Mouse (Mus musculus): ENCODE data around the gene Mettl8.
A peak's percentile ranks its signal among the peaks of the same experiment; 100 is the strongest.

Mettl8 gene

DNA sequence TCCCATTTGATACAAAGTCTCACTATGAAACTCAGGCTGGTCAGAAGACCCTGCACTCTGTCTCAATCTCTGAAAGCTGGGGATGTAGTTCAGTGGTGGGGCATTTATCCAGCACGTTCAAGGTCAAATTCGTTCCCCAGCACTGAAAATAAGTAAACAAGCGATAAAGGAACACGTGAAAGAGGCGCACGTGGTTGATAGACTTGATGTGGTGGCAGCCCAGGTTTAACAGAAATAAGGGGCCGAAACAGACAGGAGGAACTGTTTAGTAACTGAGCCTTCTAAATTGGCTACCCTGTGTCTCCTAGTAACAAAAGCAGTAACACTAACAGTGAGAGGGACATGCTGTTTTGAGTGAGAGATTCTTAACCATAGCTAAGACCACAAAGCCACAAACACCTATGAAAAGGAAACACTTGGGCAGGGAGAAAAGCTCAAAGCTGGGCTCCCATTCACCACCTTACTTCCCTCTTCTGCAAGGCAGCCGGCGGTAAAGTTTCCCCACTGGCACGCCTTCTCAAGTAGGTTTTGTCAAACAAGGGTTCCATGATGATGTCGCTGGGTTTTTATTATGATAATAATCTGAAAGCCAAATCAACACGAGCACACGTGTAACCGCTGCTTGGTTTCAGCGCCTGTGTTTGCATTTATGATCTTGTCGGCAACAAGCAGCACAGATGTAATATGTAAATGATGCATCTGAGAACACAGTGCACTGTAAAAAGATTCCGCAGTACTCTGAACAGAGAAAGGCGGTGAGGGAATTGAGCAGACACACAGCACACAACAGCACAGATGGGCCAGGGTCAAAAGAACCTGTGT, 23.2 kb downstream of the Mettl8 start:
- DNase-seq: no peak

DNA sequence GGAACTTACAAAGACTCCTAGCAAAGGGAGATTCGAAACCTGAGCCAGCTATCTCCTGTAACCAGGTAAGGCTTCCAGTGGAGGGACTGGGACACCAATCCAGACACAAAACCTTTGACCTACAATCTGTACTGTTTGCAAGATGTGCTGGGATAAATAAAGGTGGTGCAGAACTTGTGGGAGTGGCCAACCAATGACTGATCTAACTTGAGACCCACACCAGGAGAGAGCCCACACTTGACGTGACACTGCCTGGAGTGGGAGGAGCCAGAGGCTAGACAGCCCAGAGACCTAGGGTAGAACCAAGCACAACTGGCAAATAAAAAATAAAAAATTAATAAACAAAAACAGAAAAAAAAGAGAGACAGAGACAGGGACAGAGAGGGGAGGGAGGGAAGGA, 24.7 kb downstream of the Mettl8 start:
- DNase-seq: no peak

DNA sequence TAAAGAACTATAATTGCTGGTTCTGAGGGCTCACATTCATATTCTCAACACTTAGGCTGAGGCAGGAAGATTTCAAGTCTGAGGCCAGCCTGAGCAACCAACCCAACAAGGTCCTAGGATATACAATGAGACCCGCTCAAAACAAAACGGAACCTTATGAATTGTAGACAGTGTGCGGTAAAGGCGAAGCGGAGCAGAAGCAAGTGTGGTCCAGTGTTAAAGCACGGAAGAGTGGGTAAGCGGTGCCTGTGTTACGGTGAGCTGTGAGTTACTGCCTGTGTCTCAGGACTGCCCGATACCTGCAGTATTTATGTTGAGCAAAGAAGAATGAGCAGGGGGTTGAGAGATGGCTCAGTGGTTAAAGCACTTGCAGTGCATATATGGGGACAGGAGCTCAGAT, 27.8 kb downstream of the Mettl8 start:
- DNase-seq: no peak

GRCm38 (mm10) chr2:71026787-71027186, 28.6 kb downstream of the Mettl8 start:
- DNase-seq: peak in 1 of 2 experiments; percentile 10

DNA sequence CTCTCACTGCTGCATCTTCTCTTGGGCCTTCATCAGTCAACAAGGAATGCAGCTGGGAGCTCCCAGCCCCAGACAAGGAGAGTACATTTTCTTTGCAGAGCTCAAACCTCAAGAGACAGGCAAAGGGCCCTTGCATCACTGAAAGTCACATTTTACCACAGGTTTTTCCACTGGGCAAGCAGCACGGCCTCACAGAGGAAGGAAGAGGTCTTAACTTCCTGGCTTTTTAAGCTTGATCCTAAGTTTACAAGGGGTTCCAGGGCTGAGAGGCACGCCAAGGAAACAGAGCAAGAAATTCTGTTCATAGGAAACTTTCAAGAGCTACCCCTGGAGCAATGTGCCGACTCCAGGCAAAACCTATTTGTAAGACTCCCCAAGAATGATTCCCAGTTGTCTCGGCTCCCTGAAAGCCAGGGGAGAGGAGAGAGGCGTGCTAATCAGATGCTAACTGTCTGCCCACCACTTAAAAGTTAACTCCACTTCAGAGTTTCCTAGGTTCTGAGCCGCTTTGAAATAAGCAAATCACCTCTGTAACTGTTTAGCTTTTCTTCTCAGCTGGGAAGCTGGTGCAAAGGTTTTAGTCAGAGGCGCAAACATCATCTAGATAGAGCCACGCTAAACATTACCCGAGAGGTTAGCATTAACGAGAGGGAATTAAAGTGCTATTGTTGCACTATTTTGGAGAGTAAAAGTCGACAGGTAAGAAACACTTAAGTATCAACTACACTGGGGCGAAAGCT, 29.6 kb downstream of the Mettl8 start:
- DNase-seq: peak; percentile 58 to 85

GRCm38 (mm10) chr2:71023986-71024385, 31.4 kb downstream of the Mettl8 start:
- no peak for DNase-seq

DNA sequence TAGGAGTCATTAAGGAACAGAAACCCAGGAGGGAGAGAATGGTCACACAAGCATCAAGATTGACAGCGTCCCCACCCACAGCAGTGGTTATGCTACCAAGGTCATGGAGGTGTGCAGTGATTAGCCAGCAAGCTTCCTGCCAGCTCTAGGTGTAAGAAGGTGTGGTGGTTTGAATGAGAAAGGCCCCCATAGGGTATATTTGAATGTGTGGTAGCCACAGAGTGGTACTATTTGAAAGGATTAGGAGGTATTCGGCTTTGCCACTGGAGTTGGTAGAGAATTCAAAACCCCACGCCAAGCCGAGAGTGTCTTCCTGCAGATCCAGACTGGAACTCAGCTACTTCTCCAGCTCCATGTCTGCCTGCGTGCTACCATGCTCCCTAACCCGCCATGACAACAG, 32.4 kb downstream of the Mettl8 start:
- DNase-seq: no peak

DNA sequence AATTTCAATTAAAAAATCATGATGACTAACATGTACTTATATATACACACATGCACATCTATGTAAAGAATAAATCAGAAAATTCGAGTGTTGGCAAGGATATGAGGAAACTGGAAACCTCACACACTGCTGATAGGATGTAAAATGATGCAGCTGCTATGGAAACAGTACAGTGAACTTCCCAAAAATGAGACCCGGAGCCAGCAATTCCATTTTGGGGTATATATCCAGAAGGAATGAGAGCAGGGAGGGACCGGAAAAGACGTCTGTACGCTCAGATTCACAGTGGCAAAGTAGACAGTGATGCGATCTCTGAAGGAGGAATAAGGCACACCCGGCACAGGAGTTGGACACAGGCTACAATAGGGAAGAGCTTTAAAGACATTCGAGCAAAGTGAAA, 34.7 kb downstream of the Mettl8 start:
- no peak for DNase-seq

GRCm38 (mm10) chr2:71019704-71020375, 35.5 kb downstream of the Mettl8 start:
- no peak for DNase-seq

DNA sequence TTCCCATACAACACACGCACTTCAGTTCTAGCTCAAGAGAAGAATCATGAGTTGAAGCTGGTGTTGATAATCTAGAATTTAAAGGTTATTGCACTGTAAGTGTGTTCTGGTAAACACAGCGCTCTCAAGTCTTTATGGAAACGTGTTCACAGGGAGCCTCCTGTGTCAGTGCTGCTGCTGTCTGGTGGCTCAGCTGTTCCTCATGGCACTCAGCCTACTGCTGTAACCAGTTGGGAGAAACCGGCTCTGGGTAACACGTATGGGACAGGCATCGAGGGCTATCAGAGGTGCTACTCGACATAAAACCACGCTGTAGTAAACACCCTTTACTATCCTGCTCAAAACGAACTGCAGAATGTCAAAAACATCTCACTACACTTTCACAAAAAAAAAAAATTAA, 36.1 kb downstream of the Mettl8 start:
- no peak for DNase-seq

DNA sequence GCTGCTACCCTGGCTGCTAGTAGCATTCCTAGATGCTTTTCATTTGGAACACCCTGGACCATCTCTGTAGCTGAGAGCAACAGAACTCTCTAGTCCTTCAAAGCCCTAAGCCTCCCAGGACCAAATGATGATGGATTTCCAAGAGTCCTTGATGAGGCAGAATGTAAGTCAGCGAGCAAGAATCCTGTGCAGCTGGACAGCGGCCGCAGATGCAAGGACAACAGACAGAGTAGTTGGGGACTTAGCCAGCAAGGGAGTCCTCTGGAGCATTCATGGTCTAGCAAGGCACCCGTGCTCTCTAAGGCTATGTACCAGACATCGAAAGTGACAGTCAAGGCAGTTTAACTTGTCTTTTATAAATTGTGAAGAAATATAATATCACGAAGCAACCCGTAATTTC, 41.9 kb downstream of the Mettl8 start:
- no peak for DNase-seq

DNA sequence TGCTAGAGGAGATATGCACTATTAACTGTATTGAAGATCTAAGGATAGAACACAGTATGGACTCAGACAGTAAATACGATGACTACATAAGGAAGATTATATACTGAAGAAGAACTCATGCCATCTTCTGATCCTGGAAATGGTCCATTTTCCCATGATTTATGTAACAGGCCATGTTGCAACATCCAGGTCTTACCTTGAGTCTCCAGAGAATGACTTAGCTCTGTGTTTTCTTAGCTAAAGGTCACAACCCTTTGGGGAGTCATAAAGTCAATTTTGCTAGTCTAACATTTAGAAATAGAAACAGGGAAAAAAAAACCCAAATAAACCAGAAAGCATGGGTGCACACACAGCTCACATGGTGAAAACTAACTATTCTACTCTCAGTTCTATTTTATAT, 43.6 kb downstream of the Mettl8 start:
- DNase-seq: no peak

DNA sequence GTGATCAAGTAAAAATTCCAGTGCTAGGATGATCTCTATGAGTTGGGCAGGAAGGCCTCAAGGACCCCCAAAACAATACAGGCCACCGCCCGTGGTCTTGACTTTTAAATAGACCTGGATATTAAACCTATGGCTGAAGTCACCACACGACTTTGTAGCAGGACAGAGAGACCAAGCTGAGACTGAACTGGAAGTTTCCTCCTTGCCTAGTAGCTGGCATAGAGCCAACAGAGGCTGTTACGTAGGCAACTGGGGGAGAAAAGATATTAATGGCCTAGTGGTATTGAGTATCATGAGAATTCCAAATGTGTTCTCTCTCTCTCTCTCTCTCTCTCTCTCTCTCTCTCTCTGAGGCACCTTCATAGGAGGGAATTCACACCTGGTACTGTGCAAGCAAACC, 51.0 kb downstream of the Mettl8 start:
- DNase-seq: no peak

DNA sequence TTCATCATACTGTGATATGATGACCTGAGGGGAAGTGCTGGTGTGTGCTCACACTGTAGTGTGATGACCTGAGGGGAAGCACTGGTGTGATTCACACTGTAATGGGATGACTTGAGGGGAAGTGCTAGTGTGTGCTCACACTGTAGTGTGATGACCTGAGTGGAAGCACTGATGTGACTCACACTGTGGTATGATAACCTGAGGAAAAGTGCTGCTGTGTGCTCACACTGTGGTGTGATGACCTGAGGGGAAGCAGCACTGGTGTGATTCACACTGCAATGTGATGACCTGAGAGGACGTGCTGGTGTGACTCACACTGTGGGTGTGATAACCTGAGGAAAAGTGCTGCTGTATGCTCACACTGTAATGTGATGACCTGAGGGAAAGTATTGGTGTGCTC, 52.9 kb downstream of the Mettl8 start:
- DNase-seq: no peak

DNA sequence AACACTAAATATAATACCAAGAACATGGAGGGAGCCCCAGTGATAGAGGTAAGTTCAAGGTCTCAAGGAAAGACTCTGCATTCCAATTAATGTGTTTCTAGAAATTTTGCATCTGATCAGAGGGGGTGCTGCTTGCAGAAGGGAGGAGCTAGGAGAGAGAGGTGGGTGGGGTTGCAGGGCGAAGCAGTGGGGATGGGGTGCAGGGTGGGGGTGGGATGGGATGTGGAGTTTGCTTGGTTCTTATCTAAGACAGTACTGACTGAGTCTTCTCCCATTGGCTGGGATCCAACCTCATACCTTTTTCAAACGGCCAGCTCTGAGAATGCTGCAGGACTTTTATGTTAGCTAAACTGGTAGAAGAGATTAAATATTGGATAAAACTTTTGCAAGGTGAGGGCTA, 56.6 kb downstream of the Mettl8 start:
- DNase-seq: no peak

GRCm38 (mm10) chr2:70996438-70996837, 58.9 kb downstream of the Mettl8 start:
- DNase-seq: no peak

DNA sequence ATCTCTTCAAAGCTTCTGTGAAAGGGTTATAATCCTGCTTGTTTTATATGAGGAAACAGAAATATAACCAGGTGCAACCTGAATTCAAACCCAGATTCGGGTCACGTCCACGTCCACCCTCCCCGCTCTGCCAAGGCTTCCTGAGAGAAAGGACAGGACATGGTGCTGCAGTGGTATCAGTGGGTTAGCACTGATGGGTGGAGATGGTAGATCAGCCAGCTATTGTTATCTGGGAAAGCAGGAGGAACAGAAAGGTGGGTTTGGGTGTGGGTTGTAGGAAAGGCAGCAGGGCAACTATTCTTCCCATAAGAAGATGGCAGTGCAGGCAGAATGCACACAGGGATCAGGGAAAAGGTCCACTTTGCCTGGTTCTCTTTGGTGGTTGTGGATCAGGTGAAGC, 59.5 kb downstream of the Mettl8 start:
- no peak for DNase-seq

DNA sequence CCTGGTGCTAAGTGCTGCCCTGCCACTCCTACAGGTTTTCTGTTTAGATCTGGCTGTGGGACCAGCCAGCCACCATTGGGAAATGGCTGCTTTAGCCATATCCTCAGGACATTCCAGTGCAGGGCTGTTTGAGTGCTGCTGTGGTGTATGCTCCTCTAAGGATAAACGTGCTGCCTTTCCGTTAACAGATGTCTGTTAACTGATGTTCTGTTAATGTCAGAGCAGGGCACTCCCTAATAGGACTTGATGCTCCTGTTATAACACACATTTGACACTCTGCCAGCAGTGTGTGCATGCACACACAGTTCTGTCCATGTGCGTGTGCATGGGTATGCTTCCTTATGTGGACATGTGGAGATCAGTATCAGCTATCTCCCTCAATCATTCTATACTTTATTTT, 61.6 kb downstream of the Mettl8 start:
- no peak for DNase-seq

DNA sequence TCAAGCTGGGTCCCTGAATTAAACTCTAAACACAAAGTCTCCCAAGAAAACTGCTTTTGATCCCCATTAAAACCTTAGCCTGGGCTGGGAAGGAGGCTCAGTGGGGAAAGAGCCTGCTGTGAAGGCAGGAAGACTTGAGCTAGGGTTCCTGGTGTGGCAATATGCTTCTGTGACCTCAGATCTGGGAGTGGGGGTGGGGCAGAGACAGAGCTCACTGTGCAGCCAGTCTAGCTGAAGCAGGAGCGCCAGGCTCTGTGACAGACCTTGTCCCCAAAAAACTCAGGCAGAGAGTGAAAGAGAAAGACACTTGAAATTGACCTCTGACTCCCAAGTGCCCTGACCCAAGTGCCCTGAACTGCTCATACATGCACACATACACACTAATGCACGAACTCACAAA, 62.7 kb downstream of the Mettl8 start:
- DNase-seq: no peak

DNA sequence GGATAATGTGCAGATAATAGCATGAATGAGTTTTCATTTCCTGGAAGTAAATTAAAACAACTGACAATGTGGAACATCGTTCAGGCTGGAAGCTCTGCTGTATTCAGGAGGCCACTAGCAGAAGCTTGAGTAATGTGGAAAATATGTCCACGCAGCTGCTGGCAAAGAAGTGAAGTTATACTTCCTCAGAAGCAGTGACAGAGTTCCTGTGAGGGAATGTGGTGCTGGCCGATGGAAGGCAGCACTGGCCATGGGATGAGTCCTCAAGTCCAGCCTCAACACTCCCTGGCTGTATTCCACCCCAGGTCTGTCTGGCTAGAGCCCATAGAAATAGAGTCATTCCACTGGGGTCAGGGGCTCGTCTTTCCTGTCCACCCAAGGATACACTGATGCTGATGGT, 65.2 kb downstream of the Mettl8 start:
- DNase-seq: no peak

DNA sequence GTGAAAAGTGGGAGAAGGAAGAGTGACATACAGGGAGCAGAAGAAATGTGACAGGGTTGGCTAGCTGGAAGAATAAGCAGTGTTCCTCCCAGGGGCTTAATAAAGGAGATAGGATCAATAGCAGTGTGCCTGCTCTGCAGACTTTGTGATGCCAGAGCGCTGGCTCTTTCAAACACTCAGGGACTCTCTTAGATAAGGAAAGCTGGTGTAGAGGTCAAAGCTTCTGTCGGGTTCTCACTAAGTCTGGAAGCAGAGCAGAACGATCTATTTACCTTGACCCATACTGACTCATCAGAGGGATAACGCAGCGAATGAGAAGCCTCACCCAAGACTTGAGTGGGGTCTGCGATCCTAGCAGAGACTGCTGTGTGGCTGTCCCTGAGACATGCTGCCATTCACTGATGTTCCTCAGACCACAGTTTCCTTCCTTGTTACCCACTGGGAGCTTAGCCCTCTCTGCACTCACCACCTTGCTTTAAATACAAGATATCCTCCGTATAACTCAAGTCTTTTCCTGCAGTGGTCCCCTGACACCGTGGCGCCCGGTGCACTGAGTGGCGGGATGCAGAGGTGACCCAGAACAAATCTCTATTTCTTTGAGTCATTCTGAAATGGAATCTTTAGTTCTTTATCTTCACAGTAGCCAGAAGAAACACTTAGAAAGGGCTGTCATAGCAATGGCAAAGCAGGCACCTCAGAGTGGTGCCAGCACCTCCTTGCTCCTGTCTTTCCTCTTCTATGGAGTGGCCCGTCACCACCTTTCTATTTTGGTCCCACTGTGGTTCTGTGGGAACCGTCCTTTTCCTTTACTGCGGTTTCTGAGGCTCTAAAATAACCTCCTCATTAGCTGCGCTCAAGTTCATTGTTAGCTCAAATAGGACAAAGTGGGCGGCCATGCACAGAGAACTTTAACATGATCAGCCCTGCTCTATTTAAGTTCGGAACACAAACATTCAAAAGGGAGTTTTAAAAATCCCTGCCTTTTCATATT, 65.9 kb downstream of the Mettl8 start:
- no peak for DNase-seq

DNA sequence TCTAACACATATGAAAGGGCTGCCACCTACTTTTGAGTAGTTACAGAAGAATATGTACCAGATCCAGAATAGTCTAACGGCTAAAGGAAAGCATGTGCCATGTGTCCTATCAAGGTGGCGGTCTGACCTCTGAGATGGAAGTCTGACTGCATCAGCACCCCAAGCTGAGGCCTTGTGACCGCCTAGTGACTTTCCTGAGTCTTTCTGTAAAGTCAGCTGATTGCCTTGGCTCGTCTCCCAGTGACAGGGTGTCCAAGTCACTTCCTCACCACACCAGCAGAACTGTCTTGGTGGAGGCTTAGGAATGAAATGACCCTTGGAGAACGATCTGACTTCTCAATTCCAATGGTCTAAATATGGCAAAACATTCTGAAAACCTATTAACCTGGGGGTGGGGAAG, 77.1 kb downstream of the Mettl8 start:
- DNase-seq: peak; percentile 86 to 90

DNA sequence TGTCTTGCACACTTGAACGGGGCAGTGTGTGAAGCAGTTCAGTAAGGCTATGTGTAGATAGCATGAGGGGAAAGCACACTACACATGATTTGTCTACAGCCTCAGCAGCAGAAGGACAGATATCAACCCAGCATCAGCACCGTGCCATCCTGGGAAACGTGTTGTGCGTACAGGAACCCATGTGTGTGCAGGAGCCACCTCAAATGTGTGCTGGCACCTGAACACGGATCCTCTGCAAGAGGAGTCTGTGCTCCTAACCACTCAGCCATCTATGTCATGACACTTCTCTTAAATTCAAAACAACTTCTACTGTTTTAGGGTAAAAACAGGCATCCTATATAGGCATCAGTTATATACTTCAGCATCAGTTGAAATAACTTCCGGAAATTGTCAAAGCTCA, 80.6 kb downstream of the Mettl8 start:
- no peak for DNase-seq

All from kidney, adult 8-10 months (tissue).